Mouse (Mus musculus) MN1 (cell line): ENCODE measurements around the gene Relb.
"Not testable (repeated sequence)": the region's sequence is repeated elsewhere in the genome, so short reads cannot be mapped to it uniquely, and the experiment has no call there.

Experiments used
- DNase-seq: peaks from one replicate; pipeline ENCODE4 v3.0.0-alpha.2; 2016; ENCODE audit warnings: low spot score

Relb gene

DNA sequence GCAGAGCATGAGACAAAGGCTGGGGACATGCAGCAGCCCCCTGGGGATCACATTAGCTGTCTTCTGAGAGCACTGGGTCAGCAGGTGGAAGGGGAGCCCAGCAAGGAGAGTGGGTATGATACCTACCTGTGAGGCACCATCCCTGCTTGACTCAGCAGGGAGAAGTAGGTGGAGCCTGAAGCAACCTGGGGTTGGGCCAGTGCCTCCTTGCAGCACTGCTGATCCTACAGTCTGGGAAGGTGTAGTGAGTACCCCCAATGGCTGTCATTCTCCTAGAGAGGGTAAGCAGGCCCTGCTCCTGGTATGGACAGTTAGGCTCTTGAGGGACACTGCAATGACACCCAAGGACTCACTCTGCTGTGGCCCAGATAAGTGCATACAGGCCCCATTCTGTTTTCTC is 3.0 kb upstream of the Relb start:
- no peak for DNase-seq

DNA sequence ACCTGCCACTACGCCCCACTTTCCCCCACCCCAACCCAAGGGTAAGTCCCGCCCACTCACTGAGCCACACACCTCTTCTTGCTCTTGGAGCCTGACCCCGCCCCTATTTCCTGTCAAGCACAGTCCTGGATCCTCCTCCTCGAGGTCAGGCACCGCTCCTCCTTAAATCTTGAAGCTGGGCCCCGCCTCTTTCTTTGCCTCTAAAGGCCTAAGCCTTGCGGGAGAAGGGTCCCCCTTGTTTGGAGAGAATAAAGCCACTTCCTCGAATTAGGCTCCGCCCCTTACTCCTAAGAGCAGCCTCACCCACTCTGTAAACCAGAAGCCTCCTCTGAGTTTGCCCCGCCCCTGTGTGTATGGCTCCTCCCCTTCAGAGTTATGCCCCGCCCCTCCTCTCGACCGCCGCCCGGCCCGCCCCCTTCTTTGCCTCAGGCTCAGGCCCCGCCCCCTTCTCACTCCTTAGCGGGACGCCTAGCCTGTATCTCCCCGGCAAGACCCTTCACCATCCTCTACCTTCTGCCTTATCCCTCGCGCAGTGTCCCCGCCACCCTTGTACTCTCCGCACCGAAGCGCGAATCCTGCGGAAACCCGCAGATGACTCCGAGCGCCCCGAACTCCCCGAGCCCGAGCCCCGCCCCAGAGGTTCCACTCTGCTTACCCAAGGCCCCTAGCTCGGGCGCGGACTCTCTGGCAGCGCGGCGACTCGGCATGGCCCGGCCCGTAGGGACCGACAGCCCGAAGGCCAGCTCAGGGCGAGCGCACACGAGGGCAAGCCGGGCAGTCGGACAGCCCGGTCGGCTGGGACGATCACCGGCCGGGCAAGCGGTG is 490 bp downstream of the Relb start:
- DNase-seq: peak; percentile 61

DNA sequence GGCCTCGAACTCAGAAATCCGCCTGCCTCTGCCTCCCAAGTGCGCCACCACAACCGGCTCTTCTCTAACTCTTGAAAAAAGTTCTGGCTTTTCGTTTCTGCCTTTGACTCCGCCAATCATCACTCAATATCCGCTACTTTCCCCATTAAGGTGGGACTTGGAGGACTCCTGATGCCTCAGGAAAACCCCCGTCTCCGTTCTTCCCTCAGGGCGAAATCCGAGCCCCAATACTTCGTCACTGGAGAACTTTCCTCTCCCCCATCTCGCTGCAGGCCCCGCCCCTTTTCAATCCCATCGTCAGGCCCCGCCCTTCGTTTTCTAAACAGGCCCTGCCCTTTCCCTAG is 1.1 kb downstream of the Relb start:
- no peak for DNase-seq

GRCm38 (mm10) chr7:19627721-19628120 is 1.5 kb downstream of the Relb start:
- no peak for DNase-seq

- no peak for DNase-seq
Measured at GRCm38 (mm10) chr7:19623433-19623832, 5.8 kb downstream of the Relb start.

DNA sequence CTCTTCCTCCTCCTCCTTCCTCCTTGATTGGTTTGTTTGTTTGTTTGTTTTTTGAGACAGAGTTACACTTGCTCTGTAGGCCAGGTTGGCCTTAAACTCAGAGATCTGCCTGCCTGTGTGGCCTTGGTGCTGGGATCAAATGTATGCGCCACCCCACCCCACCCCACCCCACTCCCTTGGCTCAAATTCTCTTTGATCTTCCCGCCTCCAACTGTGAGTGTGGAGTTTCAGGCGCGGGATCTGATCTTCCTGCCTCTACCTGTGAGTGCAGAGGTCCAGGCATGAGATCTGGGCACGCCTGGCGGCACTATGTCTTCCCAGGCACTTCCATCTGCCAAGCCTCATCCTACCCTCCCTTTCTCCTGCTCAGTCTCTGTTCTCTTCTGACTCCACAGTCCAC is 7.0 kb downstream of the Relb start:
- DNase-seq: no peak

GRCm38 (mm10) chr7:19620811-19621210 is 8.4 kb downstream of the Relb start:
- DNase-seq: no peak

GRCm38 (mm10) chr7:19619004-19619801 is 10.0 kb downstream of the Relb start:
- peak; percentile 62 for DNase-seq

DNA sequence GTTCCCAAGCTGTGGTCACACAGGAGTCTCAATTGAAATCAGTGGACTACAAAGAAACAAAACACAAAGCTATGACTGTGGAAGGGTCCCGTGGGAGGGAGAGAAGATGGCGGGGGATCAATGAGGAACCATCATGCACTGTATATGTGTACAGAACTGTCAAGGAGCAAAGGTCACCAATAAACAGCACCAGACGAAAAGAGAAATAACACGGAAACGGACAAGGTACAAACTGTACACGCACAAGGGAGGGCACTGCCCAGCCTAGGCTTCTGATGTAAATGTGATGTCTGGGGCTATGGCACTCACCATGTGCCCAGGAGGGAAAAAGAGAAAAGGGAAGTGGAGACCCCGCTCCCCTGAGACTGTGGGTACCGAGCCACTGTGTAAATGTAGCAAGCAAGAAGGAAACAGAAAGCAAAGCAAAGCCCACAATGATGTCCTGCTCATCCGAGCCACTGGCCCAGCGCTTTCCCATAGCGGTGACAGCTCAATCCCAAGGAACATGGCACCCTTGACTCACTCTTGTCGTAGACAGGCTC is 14.1 kb downstream of the Relb start:
- DNase-seq: no peak

- no peak for DNase-seq
Measured at GRCm38 (mm10) chr7:19610969-19611368, 18.3 kb downstream of the Relb start.

DNA sequence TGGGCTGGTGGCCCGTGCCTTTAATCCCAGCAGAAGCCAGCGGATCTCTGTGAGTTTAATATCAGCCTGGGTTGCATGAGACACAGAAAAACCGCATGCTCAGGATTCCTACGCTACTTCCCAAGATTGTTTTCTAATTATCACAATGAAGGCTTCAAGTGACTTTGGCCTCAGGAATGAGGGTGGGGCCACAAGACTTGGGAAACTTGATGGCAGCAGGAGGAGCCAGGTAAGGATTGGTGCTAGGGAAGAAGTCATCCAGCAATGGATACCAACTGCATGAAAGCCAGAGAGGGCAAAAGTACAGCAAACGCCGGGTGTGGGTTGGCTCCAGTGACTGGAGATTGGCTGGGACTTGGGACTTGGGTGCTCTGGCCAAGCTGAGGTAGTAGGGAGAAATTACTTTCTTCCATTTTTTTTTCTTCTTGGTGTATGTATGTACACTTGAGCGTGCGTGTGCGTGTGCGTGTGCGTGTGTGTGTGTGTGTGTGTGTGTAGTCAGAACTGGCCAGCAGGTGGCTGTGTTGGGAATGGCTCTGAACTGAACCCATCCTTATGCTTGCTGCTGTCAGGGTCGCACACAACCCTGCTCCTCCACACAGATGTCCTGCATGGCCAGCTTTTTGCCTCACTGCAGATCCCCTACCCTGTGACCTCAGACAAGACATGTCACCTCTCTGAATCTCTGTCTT is 19.5 kb downstream of the Relb start:
- no peak for DNase-seq

GRCm38 (mm10) chr7:19607291-19607690 is 21.9 kb downstream of the Relb start:
- no peak for DNase-seq

DNA sequence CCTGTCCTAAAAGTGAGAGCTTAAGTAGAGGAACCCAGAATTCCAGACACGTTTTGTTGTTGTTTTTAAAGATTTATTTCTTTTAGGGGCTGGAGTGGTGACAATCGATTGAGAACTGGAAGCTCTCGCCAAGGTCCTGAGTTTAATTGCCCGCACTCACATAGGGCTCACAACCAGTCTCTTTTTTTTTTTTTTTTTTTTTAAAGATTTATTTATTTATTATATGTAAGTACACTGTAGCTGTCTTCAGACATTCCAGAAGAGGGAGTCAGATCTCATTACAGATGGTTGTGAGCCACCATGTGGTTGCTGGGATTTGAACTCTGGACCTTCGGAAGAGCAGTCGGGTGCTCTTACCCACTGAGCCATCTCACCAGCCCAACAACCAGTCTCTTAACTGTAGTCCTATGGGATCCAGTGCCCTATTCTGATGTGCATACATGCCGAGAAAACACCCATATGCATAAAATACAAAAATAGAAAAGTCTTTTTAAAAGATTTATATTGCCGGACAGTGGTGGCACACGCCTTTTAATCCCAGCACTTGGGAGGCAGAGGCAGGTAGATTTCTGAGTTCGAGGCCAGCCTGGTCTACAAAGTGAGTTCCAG is 24.5 kb downstream of the Relb start:
- not testable (repeated sequence) for DNase-seq

DNA sequence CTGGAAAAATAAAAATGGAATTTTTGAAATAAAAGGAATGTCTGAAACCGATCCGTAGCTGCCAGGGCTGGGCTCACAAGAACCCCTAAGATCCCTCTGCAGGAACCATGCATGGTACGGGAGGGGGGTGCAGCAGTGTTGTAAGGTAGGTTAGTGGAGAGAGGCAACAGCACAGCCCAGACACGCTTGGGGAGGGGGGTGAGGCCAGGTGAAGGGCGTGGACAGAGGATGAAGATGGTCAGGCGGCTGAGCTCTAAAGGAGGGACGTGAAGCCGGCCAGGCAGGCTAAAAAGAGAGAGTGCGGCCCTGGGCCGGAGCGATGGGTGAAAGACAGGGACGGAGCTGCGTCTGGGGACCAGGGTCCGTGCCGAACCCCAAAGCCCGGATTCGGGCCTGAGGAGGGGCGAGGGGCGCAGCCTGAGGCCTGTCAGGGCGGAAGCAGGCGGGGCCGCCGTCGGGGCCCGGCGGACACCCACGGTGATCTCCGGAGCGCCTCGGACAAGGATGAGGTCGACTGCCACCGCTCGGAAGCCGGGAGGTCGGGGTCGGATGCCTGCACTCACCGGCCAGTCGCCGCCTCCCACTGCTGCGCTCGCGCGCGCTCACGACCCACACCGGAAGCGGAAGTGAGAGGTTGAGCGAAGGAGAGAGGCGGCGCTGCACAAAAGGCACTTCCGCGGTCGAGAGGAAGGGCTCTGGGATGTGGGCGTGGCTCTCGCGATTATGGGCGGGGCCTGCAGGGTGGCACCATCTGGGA is 25.2 kb downstream of the Relb start, which contains the start of gene Clasrp:
Gene Clasrp, minus strand, starts transcription at position 638 of the 757 bp plus-strand sequence.
- peak; percentile 85 for DNase-seq

DNA sequence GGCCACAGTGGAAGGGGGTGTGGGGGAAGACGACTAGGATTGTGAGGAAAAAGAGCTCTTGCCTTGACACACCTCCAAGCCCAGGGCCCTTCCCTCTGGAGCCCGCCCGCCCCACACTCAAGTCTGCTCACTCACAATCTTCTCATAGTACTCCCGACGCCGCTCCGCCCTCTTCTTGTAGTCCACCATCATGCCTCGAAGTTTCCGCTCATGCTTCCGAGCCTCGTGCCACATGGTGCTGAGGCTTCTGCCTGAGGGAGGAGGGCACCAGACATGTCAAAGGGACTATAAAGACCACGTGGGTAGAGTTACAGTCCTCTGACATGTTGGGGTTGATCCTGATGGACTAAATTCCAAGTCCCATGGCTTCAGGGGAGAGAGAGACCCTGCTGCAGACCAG is 26.2 kb downstream of the Relb start:
- no peak for DNase-seq

GRCm38 (mm10) chr7:19600562-19600961 is 28.7 kb downstream of the Relb start:
- DNase-seq: peak; percentile 6

- no peak for DNase-seq
Measured at GRCm38 (mm10) chr7:19593061-19593730, 36.0 kb downstream of the Relb start.

GRCm38 (mm10) chr7:19589917-19590316 is 39.3 kb downstream of the Relb start:
- DNase-seq: peak; percentile 42

GRCm38 (mm10) chr7:19589207-19589606 is 40.0 kb downstream of the Relb start:
- DNase-seq: no peak

DNA sequence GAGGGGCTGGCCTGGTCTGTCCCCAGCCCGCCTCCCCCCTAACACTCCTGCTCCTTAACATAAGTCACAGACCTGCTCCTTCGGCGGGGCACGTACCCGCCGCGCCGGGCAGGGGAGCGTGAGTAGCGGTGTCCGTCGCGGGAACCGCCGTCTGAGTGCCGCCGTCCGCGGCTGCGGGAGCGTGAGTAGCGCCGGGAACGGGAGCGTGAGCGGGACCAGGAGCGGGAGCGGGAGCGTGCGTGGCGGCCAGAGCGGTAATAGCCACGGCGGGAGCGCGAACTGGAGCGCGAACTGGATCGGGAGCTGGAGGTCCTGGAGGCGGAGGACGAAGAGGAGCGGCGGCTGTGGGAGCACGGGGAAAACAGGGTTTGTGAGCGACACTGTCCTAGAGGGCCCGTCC is 43.0 kb downstream of the Relb start:
- DNase-seq: no peak

GRCm38 (mm10) chr7:19580634-19581033 is 48.6 kb downstream of the Relb start:
- no peak for DNase-seq
